Mouse (Mus musculus) hindbrain, embryonic 12.5 days (tissue): ENCODE results near the gene Tmem8. TPM values are rescaled to one million over a fixed set of nuclear protein-coding genes. Genes with fewer than 3 reads are reported as not detected.

Source experiments
- polyA plus RNA-seq: library from polyadenylated mRNA; unstranded; fragments of >200 nt; fragmentation: Nextera tagmentation; extraction: Ambion mirVana; gene quantifications from 2 replicates; pipeline ENCODE4 v1.2.1, GENCODE M21; 2016

The Tmem8 gene
- polyA plus RNA-seq, 1 experiment from 2014 or later: 3.0 TPM

Other genes starting within 250 kb of the Tmem8 start
- 6.2 and 6.3 TPM in 2 replicates for gene Mcrip2, start 244.5 kb upstream of the Tmem8 start, polyA plus RNA-seq
- gene Mettl26, start 238.2 kb upstream of the Tmem8 start, polyA plus RNA-seq: 48.7 and 53.2 TPM in 2 replicates
- 0.29 and 0.90 TPM in 2 replicates for gene Wfikkn1, start 232.4 kb upstream of the Tmem8 start, polyA plus RNA-seq
- 42.1 and 43.6 TPM in 2 replicates for gene Rab40c, start 193.6 kb upstream of the Tmem8 start, polyA plus RNA-seq
- gene Pigq, start 168.4 kb upstream of the Tmem8 start, polyA plus RNA-seq: 53.6 and 57.5 TPM in 2 replicates
- gene Nhlrc4, start 168.3 kb upstream of the Tmem8 start, polyA plus RNA-seq: 0.27 TPM in 1 of 2 replicates, not detected in the other
- 0.17 and 0.18 TPM in 2 replicates for gene A930017K11Rik, start 160.7 kb upstream of the Tmem8 start, polyA plus RNA-seq
- 32.5 and 32.6 TPM in 2 replicates for gene Capn15, start 127.5 kb upstream of the Tmem8 start, polyA plus RNA-seq
- gene Rab11fip3, start 43.7 kb upstream of the Tmem8 start, polyA plus RNA-seq: 37.1 and 42.8 TPM in 2 replicates
- 33.1 and 33.8 TPM in 2 replicates for gene Decr2, start 23.0 kb upstream of the Tmem8 start, polyA plus RNA-seq
- gene Nme4, start 17.7 kb upstream of the Tmem8 start, polyA plus RNA-seq: 50.4 and 52.9 TPM in 2 replicates
- gene Mrpl28, start 10.2 kb downstream of the Tmem8 start, polyA plus RNA-seq: 171 and 184 TPM in 2 replicates
- 17.7 and 19.4 TPM in 2 replicates for gene Axin1, start 25.4 kb downstream of the Tmem8 start, polyA plus RNA-seq
- gene Pdia2, start 85.8 kb downstream of the Tmem8 start, polyA plus RNA-seq: 0.23 and 0.32 TPM in 2 replicates
- 4.3 and 4.6 TPM in 2 replicates for gene Rgs11, start 89.7 kb downstream of the Tmem8 start, polyA plus RNA-seq
- 19.4 and 22.2 TPM in 2 replicates for gene Arhgdig, start 94.5 kb downstream of the Tmem8 start, polyA plus RNA-seq
- gene Fam234a, start 130.9 kb downstream of the Tmem8 start, polyA plus RNA-seq: 34.5 and 37.9 TPM in 2 replicates
- 138 and 140 TPM in 2 replicates for gene Luc7l, start 139.6 kb downstream of the Tmem8 start, polyA plus RNA-seq